Mouse (Mus musculus): ENCODE measurements around the gene Pkdcc. TPM values are rescaled to one million over a fixed set of nuclear protein-coding genes. Genes with fewer than 3 reads are reported as not detected.

Pkdcc gene
- polyA plus RNA-seq, 1 experiment from 2014 or later = 2.3 TPM

- Histone ChIP-seq H3K36me3 (no peaks in the 10 kb centered on the region), H3K27ac (peak overlapping the region; percentile 81), H3K27me3 (peaks cover 85% of the 10 kb centered on the region), H3K4me1 (replicated peaks) (peaks cover 52% of the 10 kb centered on the region), H3K4me3 (replicated peaks) (peak overlapping the region; percentile 67), H3K9ac (replicated peaks) (peak overlapping the region; percentile 87), H3K9me3 (no peaks in the 10 kb centered on the region), H3K4me2 (replicated peaks) (peak overlapping the region; percentile 83)
- under 1% methylated on average over 16 of the region's 16 CpGs for WGBS
- peak; percentile 32 for ATAC-seq
Measured at GRCm38 (mm10) chr17:83214161-83214592, 915 bp upstream of the Pkdcc start.

GRCm38 (mm10) chr17:83215529-83216244 lies 595 bp downstream of the Pkdcc start:
- H3K27ac ChIP-seq = peak overlapping the region; percentile 81
- H3K9ac ChIP-seq (replicated peaks) = peak overlapping the region; percentile 87
- peak overlapping the region; percentile 67 for H3K4me3 ChIP-seq (replicated peaks)
- H3K4me1 ChIP-seq (replicated peaks) = peaks cover 57% of the 10 kb centered on the region
- H3K4me2 ChIP-seq (replicated peaks) = peak overlapping the region; percentile 83
- peaks cover 86% of the 10 kb centered on the region for H3K27me3 ChIP-seq
- H3K36me3 ChIP-seq = no peaks in the 10 kb centered on the region
- under 1% methylated on average over 64 of the region's 80 CpGs for WGBS
- peak; percentile 67 for ATAC-seq
- no peaks in the 10 kb centered on the region for H3K9me3 ChIP-seq

GRCm38 (mm10) chr17:83216251-83216919 lies 1.3 kb downstream of the Pkdcc start:
- WGBS = 20% methylated on average over 7 of the region's 7 CpGs
- Histone ChIP-seq H3K4me2 (replicated peaks) (peak overlapping the region; percentile 83), H3K4me1 (replicated peaks) (peaks cover 57% of the 10 kb centered on the region), H3K27me3 (peaks cover 86% of the 10 kb centered on the region), H3K27ac (no peak overlapping the region), H3K9me3 (no peaks in the 10 kb centered on the region), H3K9ac (replicated peaks) (peak overlapping the region; percentile 87), H3K36me3 (no peaks in the 10 kb centered on the region), H3K4me3 (replicated peaks) (peak overlapping the region; percentile 67)
- no peak for ATAC-seq

- H3K4me2 ChIP-seq (replicated peaks) = peak overlapping the region; percentile 83
- 32% methylated on average over 2 of the region's 2 CpGs for WGBS
- no peak overlapping the region for H3K9ac ChIP-seq (replicated peaks)
- peak overlapping the region; percentile 67; the same call in 1 of the 2 replicates for H3K4me3 ChIP-seq (replicated peaks)
- peaks cover 86% of the 10 kb centered on the region for H3K27me3 ChIP-seq
- H3K9me3 ChIP-seq = no peaks in the 10 kb centered on the region
- ATAC-seq = no peak
- H3K36me3 ChIP-seq = no peaks in the 10 kb centered on the region
- no peak overlapping the region for H3K27ac ChIP-seq
- H3K4me1 ChIP-seq (replicated peaks) = peaks cover 61% of the 10 kb centered on the region
Measured at GRCm38 (mm10) chr17:83218189-83218588, 3.1 kb downstream of the Pkdcc start.

GRCm38 (mm10) chr17:83218722-83219121 lies 3.6 kb downstream of the Pkdcc start:
- Histone ChIP-seq H3K9me3 (no peaks in the 10 kb centered on the region), H3K36me3 (no peaks in the 10 kb centered on the region), H3K4me2 (replicated peaks) (peak overlapping the region; percentile 83), H3K27me3 (peaks cover 86% of the 10 kb centered on the region), H3K27ac (no peak overlapping the region), H3K9ac (replicated peaks) (0 out of 2 replicates have a peak overlapping the region, but pooled peaks have one; percentile 5), H3K4me3 (replicated peaks) (no peak overlapping the region), H3K4me1 (replicated peaks) (peaks cover 59% of the 10 kb centered on the region)
- no peak for ATAC-seq
- 75% methylated on average over 6 of the region's 6 CpGs for WGBS

GRCm38 (mm10) chr17:83219351-83220287 lies 4.5 kb downstream of the Pkdcc start:
- H3K36me3 ChIP-seq = 0 out of 2 replicates have a peak, but pooled peaks cover 5% of the 10 kb centered on the region
- H3K4me1 ChIP-seq (replicated peaks) = peaks cover 56% of the 10 kb centered on the region
- H3K9ac ChIP-seq (replicated peaks) = peak overlapping the region; percentile 5; the same call in 1 of the 2 replicates
- no peak overlapping the region for H3K4me2 ChIP-seq (replicated peaks)
- 63% methylated on average over 14 of the region's 14 CpGs for WGBS
- H3K27ac ChIP-seq = no peak overlapping the region
- H3K27me3 ChIP-seq = peaks cover 88% of the 10 kb centered on the region
- ATAC-seq = no peak
- H3K9me3 ChIP-seq = no peaks in the 10 kb centered on the region
- no peak overlapping the region for H3K4me3 ChIP-seq (replicated peaks)

- Histone ChIP-seq H3K4me3 (replicated peaks) (no peak overlapping the region), H3K27ac (no peak overlapping the region), H3K9me3 (no peaks in the 10 kb centered on the region), H3K36me3 (0 out of 2 replicates have a peak, but pooled peaks cover 5% of the 10 kb centered on the region), H3K4me1 (replicated peaks) (peaks cover 54% of the 10 kb centered on the region), H3K4me2 (replicated peaks) (no peak overlapping the region), H3K9ac (replicated peaks) (no peak overlapping the region), H3K27me3 (peaks cover 99% of the 10 kb centered on the region)
- 88% methylated on average over 18 of the region's 18 CpGs for WGBS
- ATAC-seq = no peak
Measured at GRCm38 (mm10) chr17:83220954-83221538, 6.0 kb downstream of the Pkdcc start.

GRCm38 (mm10) chr17:83221611-83222500 lies 6.8 kb downstream of the Pkdcc start:
- 91% methylated on average over 13 of the region's 13 CpGs for WGBS
- Histone ChIP-seq H3K36me3 (0 out of 2 replicates have a peak, but pooled peaks cover 5% of the 10 kb centered on the region), H3K27me3 (peaks cover 99% of the 10 kb centered on the region), H3K27ac (no peak overlapping the region), H3K9me3 (no peaks in the 10 kb centered on the region), H3K4me3 (replicated peaks) (no peak overlapping the region), H3K4me1 (replicated peaks) (peaks cover 52% of the 10 kb centered on the region), H3K4me2 (replicated peaks) (no peak overlapping the region), H3K9ac (replicated peaks) (no peak overlapping the region)
- no peak for ATAC-seq

- Histone ChIP-seq H3K27me3 (peaks cover 99% of the 10 kb centered on the region), H3K36me3 (0 out of 2 replicates have a peak, but pooled peaks cover 5% of the 10 kb centered on the region), H3K9ac (replicated peaks) (no peak overlapping the region), H3K4me3 (replicated peaks) (no peak overlapping the region), H3K9me3 (no peaks in the 10 kb centered on the region), H3K4me2 (replicated peaks) (no peak overlapping the region), H3K4me1 (replicated peaks) (peaks cover 48% of the 10 kb centered on the region), H3K27ac (no peak overlapping the region)
- ATAC-seq = no peak
- 58% methylated on average over 3 of the region's 3 CpGs for WGBS
Measured at GRCm38 (mm10) chr17:83222705-83223104, 7.6 kb downstream of the Pkdcc start.

- WGBS = 32% methylated on average over 13 of the region's 13 CpGs
- H3K27ac ChIP-seq = no peak overlapping the region
- peak; percentile 69 for ATAC-seq
- H3K36me3 ChIP-seq = 0 out of 2 replicates have a peak, but pooled peaks cover 5% of the 10 kb centered on the region
- no peak overlapping the region for H3K4me3 ChIP-seq (replicated peaks)
- peaks cover 95% of the 10 kb centered on the region for H3K27me3 ChIP-seq
- no peak overlapping the region for H3K9ac ChIP-seq (replicated peaks)
- no peaks in the 10 kb centered on the region for H3K9me3 ChIP-seq
- H3K4me2 ChIP-seq (replicated peaks) = 0 out of 2 replicates have a peak overlapping the region, but pooled peaks have one; percentile 6
- H3K4me1 ChIP-seq (replicated peaks) = peaks cover 31% of the 10 kb centered on the region
Measured at GRCm38 (mm10) chr17:83224451-83224971, 9.4 kb downstream of the Pkdcc start.

All from midbrain, embryonic 13.5 days (tissue).